Mouse (Mus musculus): ENCODE measurements at regions not wholly inside any gene's neighbourhood (a gene's known extent, or its start where the extent isn't known, plus 50 kb on each side); places are given as distances from the start of the nearest gene placed in this dataset.
A peak's percentile ranks its signal among the peaks of the same experiment; 100 is the strongest.

- DNase-seq = no peak
Measured at GRCm38 (mm10) chr19:33053199-33053867, 296.0 kb downstream of the Pten start.

GRCm38 (mm10) chr19:33056372-33056791, 299.1 kb downstream of the Pten start:
- DNase-seq = peak; percentile 10

- no peak for DNase-seq
Measured at GRCm38 (mm10) chr19:33061006-33061405, 303.7 kb downstream of the Pten start.

- peak; percentile 26 for DNase-seq
Measured at GRCm38 (mm10) chr19:33062165-33063058, 305.1 kb downstream of the Pten start.

- DNase-seq = no peak
Measured at GRCm38 (mm10) chr19:33065274-33066200, 308.2 kb downstream of the Pten start.

GRCm38 (mm10) chr19:33068351-33068955, 311.2 kb downstream of the Pten start:
- DNase-seq = no peak

GRCm38 (mm10) chr19:33069761-33070160, 312.5 kb downstream of the Pten start:
- no peak for DNase-seq

- no peak for DNase-seq
Measured at GRCm38 (mm10) chr19:33072299-33072698, 315.0 kb downstream of the Pten start.

- no peak for DNase-seq
Measured at GRCm38 (mm10) chr19:33074907-33075306, 317.2 kb downstream of the Rnls start.

GRCm38 (mm10) chr19:33078681-33079360, 313.3 kb downstream of the Rnls start:
- no peak for DNase-seq

GRCm38 (mm10) chr19:33079959-33080358, 312.1 kb downstream of the Rnls start:
- no peak for DNase-seq

GRCm38 (mm10) chr19:33081493-33081892, 310.6 kb downstream of the Rnls start:
- no peak for DNase-seq

- no peak for DNase-seq
Measured at GRCm38 (mm10) chr19:33083371-33083770, 308.7 kb downstream of the Rnls start.

GRCm38 (mm10) chr19:33084683-33085082, 307.4 kb downstream of the Rnls start:
- DNase-seq = no peak

All from adrenal gland, adult 8-10 months (tissue).